Mouse (Mus musculus) myocyte (in vitro differentiated cells): ENCODE data around the gene Zbtb8a.

Experiments
- CEBPB ChIP-seq: IDR thresholded peaks from 2 replicates; pipeline ENCODE4 v1.6.1; 2011; ENCODE audit warnings: mild to moderate bottlenecking, moderate library complexity; ENCODE audit not compliant: poor library complexity, insufficient read depth, severe bottlenecking
- E2F4 ChIP-seq: IDR thresholded peaks from one replicate; pipeline ENCODE4 v1.6.1; 2011; ENCODE audit warnings: mild to moderate bottlenecking, control low read depth, moderate library complexity; ENCODE audit not compliant: insufficient read depth
- MAX ChIP-seq: IDR thresholded peaks from one replicate; pipeline ENCODE4 v1.6.1; 2011; ENCODE audit warnings: low read depth, mild to moderate bottlenecking, control low read depth
- MYOD1 ChIP-seq, 3 experiments: IDR thresholded peaks; one replicate each; pipeline ENCODE4 v1.6.1; 2011; ENCODE audit warnings: control low read depth in 2 of 3, low read depth in 2 of 3, mild to moderate bottlenecking in 2 of 3, moderate library complexity in 1 of 3; ENCODE audit not compliant: insufficient read length in 2 of 3, control insufficient read depth in 1 of 3
- MYOG ChIP-seq, 3 experiments: IDR thresholded peaks; one replicate each; pipeline ENCODE4 v1.6.1; 2011; ENCODE audit warnings: control low read depth in 2 of 3, low read depth in 2 of 3, mild to moderate bottlenecking in 2 of 3; ENCODE audit not compliant: insufficient read length in 2 of 3, control insufficient read depth in 1 of 3, insufficient read depth in 1 of 3
- POLR2A ChIP-seq: IDR thresholded peaks from one replicate; pipeline ENCODE4 v1.6.1; 2011; ENCODE audit warnings: low read depth, mild to moderate bottlenecking, control low read depth, moderate library complexity; ENCODE audit not compliant: insufficient read length
- POLR2AphosphoS2 ChIP-seq: IDR thresholded peaks from one replicate; pipeline ENCODE4 v1.6.1; 2011; ENCODE audit warnings: low read depth, control low read depth; ENCODE audit not compliant: insufficient read length
- REST ChIP-seq: IDR thresholded peaks from one replicate; pipeline ENCODE4 v1.6.1; 2011; ENCODE audit warnings: mild to moderate bottlenecking, control low read depth, moderate library complexity; ENCODE audit not compliant: insufficient read depth, insufficient read length
- SRF ChIP-seq: IDR thresholded peaks from one replicate; pipeline ENCODE4 v1.6.1; 2011; ENCODE audit warnings: low read depth; ENCODE audit not compliant: control insufficient read depth, insufficient read length
- TCF12 ChIP-seq: IDR thresholded peaks from one replicate; pipeline ENCODE4 v1.6.1; 2011; ENCODE audit warnings: mild to moderate bottlenecking, control low read depth; ENCODE audit not compliant: poor library complexity, insufficient read depth, severe bottlenecking
- TCF3 ChIP-seq: IDR thresholded peaks from one replicate; pipeline ENCODE4 v1.6.1; 2011; ENCODE audit warnings: low read depth, control low read depth; ENCODE audit not compliant: insufficient read length
- USF1 ChIP-seq: IDR thresholded peaks from one replicate; pipeline ENCODE4 v1.6.1; 2011; ENCODE audit warnings: low read depth, mild to moderate bottlenecking, control low read depth, moderate library complexity

GRCm38 (mm10) chr4:129362771-129363170 is 15.1 kb downstream of the Zbtb8a start:
- TF ChIP-seq POLR2A: no peak
- TF ChIP-seq TCF12: no peak
- TF ChIP-seq MAX: no peak
- no peak for TF ChIP-seq CEBPB
- no peak for TF ChIP-seq MYOG (IDR thresholded peaks at IDR 0.05; ENCODE audit: control insufficient read depth in 1 of 3, insufficient read depth in 1 of 3, insufficient read length in 2 of 3, low read depth in 2 of 3)
- no peak for TF ChIP-seq USF1
- TF ChIP-seq E2F4: no peak
- no peak for TF ChIP-seq POLR2AphosphoS2
- no peak for TF ChIP-seq MYOD1 (IDR thresholded peaks at IDR 0.05; ENCODE audit: control insufficient read depth in 1 of 3, insufficient read length in 2 of 3, low read depth in 2 of 3)
- TF ChIP-seq REST: no peak
- no peak for TF ChIP-seq TCF3
- no peak for TF ChIP-seq SRF
